Mouse (Mus musculus) midbrain, embryonic 13.5 days (tissue): ENCODE results near the gene Dpy19l2. TPM values are rescaled to one million over a fixed set of nuclear protein-coding genes. Genes with fewer than 3 reads are reported as not detected.
A peak's percentile ranks its signal among the peaks of the same experiment; 100 is the strongest.
"Not testable (repeated sequence)": the region's sequence is repeated elsewhere in the genome, so short reads cannot be mapped to it uniquely, and the experiment has no call there.

Experiments
- ATAC-seq: fragments of 200-750 bp; cut with Nextera tagmentation; 2 replicates; pipeline ENCODE4 v1.8.0; 2017; ENCODE audit warnings: mild to moderate bottlenecking, moderate TSS enrichment, moderate library complexity
- H3K27ac ChIP-seq: fragments of 300-500 bp; sonication (generic); 2 replicates; pipeline ENCODE4 v1.5.1; 2015; ENCODE audit warnings: inconsistent platforms, mild to moderate bottlenecking, moderate library complexity
- H3K27me3 ChIP-seq: fragments of 300-500 bp; sonication (generic); 2 replicates; pipeline ENCODE4 v1.6.1; 2015; ENCODE audit warnings: mild to moderate bottlenecking, inconsistent platforms
- H3K36me3 ChIP-seq: fragments of 300-500 bp; sonication (generic); 2 replicates; pipeline ENCODE4 v1.6.1; 2015; ENCODE audit warnings: mild to moderate bottlenecking, inconsistent platforms
- H3K4me1 ChIP-seq: fragments of 300-500 bp; sonication (generic); replicated peaks from 2 replicates; pipeline ENCODE4 v1.6.1; 2015; ENCODE audit warnings: inconsistent platforms
- H3K4me2 ChIP-seq: fragments of 300-500 bp; sonication (generic); replicated peaks from 2 replicates; pipeline ENCODE4 v1.6.1; 2015; ENCODE audit warnings: moderate library complexity, mild to moderate bottlenecking, inconsistent platforms
- H3K4me3 ChIP-seq: fragments of 300-500 bp; sonication (generic); replicated peaks from 2 replicates; pipeline ENCODE4 v1.5.1; 2015; ENCODE audit warnings: mild to moderate bottlenecking, inconsistent platforms
- H3K9ac ChIP-seq: fragments of 300-500 bp; sonication (generic); replicated peaks from 2 replicates; pipeline ENCODE4 v1.6.1; 2015; ENCODE audit warnings: mild to moderate bottlenecking, inconsistent platforms
- H3K9me3 ChIP-seq: fragments of 300-500 bp; sonication (generic); 2 replicates; pipeline ENCODE4 v1.6.1; 2016; ENCODE audit warnings: mild to moderate bottlenecking, inconsistent platforms
- whole genome bisulfite sequencing: fragments of 180-500 bp; shearing (Covaris S2); methylation state at CpG from one replicate; pipeline ENCODE4 v1.1.7; 2015; 5-methylcytosine and 5-hydroxymethylcytosine counted together
- polyA plus RNA-seq: library from polyadenylated mRNA; unstranded; fragments of >200 nt; fragmentation: Nextera tagmentation; extraction: Ambion mirVana; gene quantifications from 2 replicates; pipeline ENCODE4 v1.2.1, GENCODE M21; 2015

The Dpy19l2 gene
- 0.12 and 0.14 TPM in 2 replicates for polyA plus RNA-seq

DNA sequence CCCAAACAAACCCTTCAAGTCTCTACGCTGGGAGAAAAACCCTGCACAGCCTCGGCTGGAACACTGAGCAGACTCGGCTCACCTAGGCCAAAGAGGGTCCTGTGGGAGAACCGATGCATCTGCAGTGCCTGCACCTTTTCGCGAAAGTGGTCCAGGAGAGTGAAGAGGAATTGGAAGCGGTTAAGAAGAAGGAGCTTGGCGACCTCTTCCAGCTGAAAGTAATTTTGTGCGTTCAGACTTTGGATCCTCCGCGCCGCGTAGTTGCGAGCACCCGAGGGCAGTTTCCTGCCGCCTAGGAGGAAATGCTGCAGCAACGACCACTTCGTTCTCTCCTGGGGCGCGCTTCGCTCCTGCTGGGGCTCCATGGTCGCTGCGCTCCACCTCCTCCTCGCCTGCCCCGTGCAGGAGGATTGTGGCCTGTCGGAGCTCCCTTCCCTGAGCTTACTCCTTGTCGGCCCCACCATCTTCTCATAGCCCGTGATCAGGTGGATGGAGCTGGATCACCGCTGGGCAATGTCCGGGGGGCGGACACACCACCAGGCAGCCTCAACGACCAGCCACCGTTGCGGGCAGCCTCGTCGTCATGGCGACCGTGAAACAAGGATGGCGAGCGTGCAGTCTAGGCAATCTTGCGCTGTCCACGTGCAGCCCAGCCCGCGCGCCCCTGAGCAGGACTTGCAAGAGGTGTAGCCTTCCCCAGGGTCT is at the start of gene Dpy19l2:
TSS of gene Dpy19l2 (minus strand) at position 594 of the 705 bp plus-strand sequence.
- peak; percentile 98 for ATAC-seq
- peaks cover 6% of the 10 kb centered on the region; the same call in 1 of the 2 replicates for H3K27me3 ChIP-seq
- peaks cover 12% of the 10 kb centered on the region for H3K4me1 ChIP-seq
- H3K27ac ChIP-seq, result no peak within 1 kb of the TSS
- H3K9me3 ChIP-seq, result no peaks in the 10 kb centered on the region
- H3K9ac ChIP-seq, result peak within 1 kb of the TSS; percentile 66
- no peaks in the 10 kb centered on the region for H3K36me3 ChIP-seq
- peak within 1 kb of the TSS; percentile 91 for H3K4me2 ChIP-seq
- peak within 1 kb of the TSS; percentile 55 for H3K4me3 ChIP-seq
- WGBS, result 2% methylated on average over 45 of the region's 45 CpGs

GRCm38 (mm10) chr9:24744958-24745357 is 48.9 kb upstream of the Dpy19l2 start:
- no peak overlapping the region for H3K27ac ChIP-seq
- no peak overlapping the region for H3K9ac ChIP-seq
- no peaks in the 10 kb centered on the region for H3K4me1 ChIP-seq
- H3K27me3 ChIP-seq, result no peaks in the 10 kb centered on the region
- no peaks in the 10 kb centered on the region for H3K36me3 ChIP-seq
- H3K9me3 ChIP-seq, result no peaks in the 10 kb centered on the region
- no peak overlapping the region for H3K4me2 ChIP-seq
- WGBS, result 92% methylated on average over 5 of the region's 5 CpGs
- ATAC-seq, result no peak
- no peak overlapping the region for H3K4me3 ChIP-seq

GRCm38 (mm10) chr9:24701246-24701645 is 5.2 kb upstream of the Dpy19l2 start:
- ATAC-seq, result no peak
- no peak overlapping the region for H3K4me3 ChIP-seq
- 0 out of 2 replicates have a peak, but pooled peaks cover 3% of the 10 kb centered on the region for H3K27me3 ChIP-seq
- no peak overlapping the region for H3K27ac ChIP-seq
- H3K9me3 ChIP-seq, result no peaks in the 10 kb centered on the region
- peaks cover 4% of the 10 kb centered on the region for H3K4me1 ChIP-seq
- H3K4me2 ChIP-seq, result no peak overlapping the region
- no peaks in the 10 kb centered on the region for H3K36me3 ChIP-seq
- H3K9ac ChIP-seq, result no peak overlapping the region

GRCm38 (mm10) chr9:24696405-24696778 is 299 bp upstream of the Dpy19l2 start:
- Histone ChIP-seq H3K36me3 (no peaks in the 10 kb centered on the region), H3K4me2 (peak overlapping the region; percentile 91), H3K4me3 (peak overlapping the region; percentile 55), H3K27me3 (peaks cover 6% of the 10 kb centered on the region; the same call in 1 of the 2 replicates), H3K9ac (peak overlapping the region; percentile 66; the same call in 1 of the 2 replicates), H3K9me3 (no peaks in the 10 kb centered on the region), H3K27ac (no peak overlapping the region), H3K4me1 (peaks cover 12% of the 10 kb centered on the region)
- WGBS, result 19% methylated on average over 9 of the region's 9 CpGs
- ATAC-seq, result no peak; the same call in 1 of the 2 replicates

- not testable (repeated sequence) for H3K27me3 ChIP-seq, H3K4me1 ChIP-seq, H3K4me3 ChIP-seq, H3K27ac ChIP-seq, H3K4me2 ChIP-seq, H3K9ac ChIP-seq, H3K36me3 ChIP-seq, H3K9me3 ChIP-seq, ATAC-seq
- WGBS, result 90% methylated on average over 2 of the region's 2 CpGs
These were observed 58.8 kb downstream of the Dpy19l2 start for GRCm38 (mm10) chr9:24637341-24637740.

DNA sequence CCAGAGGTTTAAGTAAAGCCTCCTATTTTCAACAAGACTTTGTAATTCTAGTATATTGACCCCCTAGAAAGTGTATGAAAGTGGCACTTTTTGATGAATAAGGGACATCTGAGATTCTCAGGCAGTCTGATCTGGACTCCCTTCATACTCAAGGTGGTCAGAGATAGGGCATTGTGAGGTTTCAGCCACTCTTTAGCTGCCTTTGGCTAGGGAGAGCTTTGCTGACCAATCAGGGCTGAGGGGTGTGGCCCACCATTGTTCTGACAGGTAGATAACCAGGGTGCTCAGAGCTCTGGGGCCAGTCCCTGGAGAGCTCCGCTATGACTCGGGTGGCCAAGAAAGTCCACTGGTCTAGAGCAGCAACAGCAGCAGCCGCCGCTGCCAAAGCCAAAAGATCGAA is 71.2 kb downstream of the Dpy19l2 start, which contains the start of gene Cypt4:
TSS of gene Cypt4 (plus strand) at position 301 of the 400 bp plus-strand sequence.
- H3K4me3 ChIP-seq, result no peak within 1 kb of the TSS
- no peak within 1 kb of the TSS for H3K27ac ChIP-seq
- H3K4me1 ChIP-seq, result no peaks in the 10 kb centered on the region
- no peaks in the 10 kb centered on the region for H3K36me3 ChIP-seq
- H3K4me2 ChIP-seq, result no peak within 1 kb of the TSS
- WGBS, result 94% methylated on average over 5 of the region's 5 CpGs
- no peaks in the 10 kb centered on the region for H3K27me3 ChIP-seq
- H3K9ac ChIP-seq, result no peak within 1 kb of the TSS
- no peaks in the 10 kb centered on the region for H3K9me3 ChIP-seq
- no peak for ATAC-seq

DNA sequence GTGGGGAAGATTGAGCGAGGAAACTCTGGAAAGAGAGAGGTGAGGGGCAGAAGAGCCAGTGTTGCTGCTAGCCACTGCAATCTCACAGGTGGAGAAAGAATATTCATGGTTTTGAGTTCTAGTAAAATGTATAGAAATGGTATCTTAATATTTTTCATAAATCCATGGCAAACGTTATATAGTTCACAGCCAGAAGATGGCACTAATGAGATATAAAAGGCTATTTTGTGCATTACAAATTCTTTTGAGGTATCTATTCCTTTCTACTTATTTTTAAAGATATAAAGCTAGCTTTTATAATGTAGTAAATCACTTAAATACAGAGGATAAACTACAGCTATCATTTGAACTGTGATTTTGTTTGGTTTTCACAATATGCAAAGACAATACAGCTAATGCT is 157.9 kb downstream of the Dpy19l2 start:
- H3K9ac ChIP-seq, result no peak overlapping the region
- H3K4me2 ChIP-seq, result no peak overlapping the region
- H3K9me3 ChIP-seq, result no peaks in the 10 kb centered on the region
- 49% methylated on average over 2 of the region's 2 CpGs for WGBS
- no peaks in the 10 kb centered on the region for H3K27me3 ChIP-seq
- no peak for ATAC-seq
- no peaks in the 10 kb centered on the region for H3K36me3 ChIP-seq
- H3K27ac ChIP-seq, result no peak overlapping the region
- H3K4me1 ChIP-seq, result no peaks in the 10 kb centered on the region
- H3K4me3 ChIP-seq, result no peak overlapping the region

- Histone ChIP-seq H3K27me3 (no peaks in the 10 kb centered on the region), H3K9me3 (no peaks in the 10 kb centered on the region), H3K4me1 (no peaks in the 10 kb centered on the region), H3K4me3 (no peak overlapping the region), H3K36me3 (no peaks in the 10 kb centered on the region), H3K4me2 (no peak overlapping the region), H3K9ac (no peak overlapping the region), H3K27ac (no peak overlapping the region)
- 60% methylated on average over 10 of the region's 10 CpGs for WGBS
- peak; percentile 88 for ATAC-seq
These were observed 179.4 kb downstream of the Dpy19l2 start for GRCm38 (mm10) chr9:24516575-24517139.

GRCm38 (mm10) chr9:24514078-24514469 is 182.0 kb downstream of the Dpy19l2 start:
- Histone ChIP-seq H3K9ac (no peak overlapping the region), H3K4me1 (no peaks in the 10 kb centered on the region)
- 77% methylated on average over 5 of the region's 5 CpGs for WGBS

GRCm38 (mm10) chr9:24513290-24514077 is 182.6 kb downstream of the Dpy19l2 start:
- no peaks in the 10 kb centered on the region for H3K4me1 ChIP-seq
- no peak overlapping the region for H3K27ac ChIP-seq
- no peaks in the 10 kb centered on the region for H3K27me3 ChIP-seq
- no peaks in the 10 kb centered on the region for H3K9me3 ChIP-seq
- no peak overlapping the region for H3K9ac ChIP-seq
- H3K4me3 ChIP-seq, result no peak overlapping the region
- no peak overlapping the region for H3K4me2 ChIP-seq
- no peak for ATAC-seq
- no peaks in the 10 kb centered on the region for H3K36me3 ChIP-seq
- WGBS, result 74% methylated on average over 9 of the region's 9 CpGs

More at GRCm38 (mm10) chr9:24514078-24514469, 182.0 kb downstream of the Dpy19l2 start:
- no peak for ATAC-seq
- Histone ChIP-seq H3K9me3 (no peaks in the 10 kb centered on the region), H3K4me3 (no peak overlapping the region), H3K4me2 (no peak overlapping the region), H3K27me3 (no peaks in the 10 kb centered on the region), H3K27ac (no peak overlapping the region), H3K36me3 (no peaks in the 10 kb centered on the region)

DNA sequence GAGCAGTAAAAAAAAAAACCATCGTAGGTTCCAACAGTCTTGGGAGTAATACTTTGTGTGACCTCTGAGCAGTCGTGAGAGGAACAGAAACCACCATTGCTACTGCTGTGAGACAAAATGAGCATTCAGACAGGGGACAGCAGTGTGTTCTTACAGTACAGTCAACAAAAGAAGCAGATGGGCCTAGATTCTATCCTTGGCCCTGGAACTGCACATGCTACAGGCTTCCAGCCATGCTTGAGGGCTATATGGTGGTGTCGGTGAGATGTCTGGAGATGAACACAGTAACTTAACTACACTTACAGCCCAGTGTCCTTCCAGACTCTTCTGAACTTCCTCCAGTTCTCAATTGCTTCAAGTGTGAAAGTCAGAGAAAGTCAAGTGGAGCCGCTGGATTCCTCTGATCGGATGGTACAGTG is 184.0 kb downstream of the Dpy19l2 start:
- H3K4me2 ChIP-seq, result no peak overlapping the region
- no peak overlapping the region for H3K9ac ChIP-seq
- no peak overlapping the region for H3K27ac ChIP-seq
- H3K9me3 ChIP-seq, result no peaks in the 10 kb centered on the region
- no peaks in the 10 kb centered on the region for H3K4me1 ChIP-seq
- no peak for ATAC-seq
- no peaks in the 10 kb centered on the region for H3K27me3 ChIP-seq
- H3K36me3 ChIP-seq, result no peaks in the 10 kb centered on the region
- WGBS, result 90% methylated on average over 5 of the region's 5 CpGs
- H3K4me3 ChIP-seq, result no peak overlapping the region
